Mouse (Mus musculus) limb, embryonic 12.5 days (tissue): ENCODE data around the gene Sema7a. TPM values are rescaled to one million over a fixed set of nuclear protein-coding genes. Genes with fewer than 3 reads are reported as not detected.
A peak's percentile ranks its signal among the peaks of the same experiment; 100 is the strongest.

Experiments
- ATAC-seq: fragments of 200-750 bp; cut with Nextera tagmentation; 2 replicates; pipeline ENCODE4 v1.8.0; 2017; ENCODE audit warnings: low read depth, moderate TSS enrichment; ENCODE audit not compliant: insufficient number of reproducible peaks, insufficient read depth, low FRiP score, low TSS enrichment
- H3K27ac ChIP-seq: fragments of 300-500 bp; sonication (generic); 2 replicates; pipeline ENCODE4 v1.5.1; 2016; ENCODE audit warnings: mild to moderate bottlenecking, moderate library complexity
- H3K27me3 ChIP-seq: fragments of 300-500 bp; sonication (generic); 2 replicates; pipeline ENCODE4 v1.6.1; 2016; ENCODE audit warnings: mild to moderate bottlenecking, moderate library complexity
- H3K36me3 ChIP-seq: fragments of 300-500 bp; sonication (generic); 2 replicates; pipeline ENCODE4 v1.6.1; 2016; ENCODE audit warnings: mild to moderate bottlenecking, moderate library complexity
- H3K4me1 ChIP-seq: fragments of 300-500 bp; sonication (generic); replicated peaks from 2 replicates; pipeline ENCODE4 v1.6.1; 2016
- H3K4me2 ChIP-seq: fragments of 300-500 bp; sonication (generic); 2 replicates; pipeline ENCODE4 v1.6.1; 2016; ENCODE audit warnings: mild to moderate bottlenecking, moderate library complexity
- H3K4me3 ChIP-seq: fragments of 300-500 bp; sonication (generic); replicated peaks from 2 replicates; pipeline ENCODE4 v1.5.1; 2016; ENCODE audit warnings: mild to moderate bottlenecking
- H3K9ac ChIP-seq: fragments of 300-500 bp; sonication (generic); replicated peaks from 2 replicates; pipeline ENCODE4 v1.6.1; 2016; ENCODE audit warnings: mild to moderate bottlenecking, moderate library complexity
- H3K9me3 ChIP-seq: fragments of 300-500 bp; sonication (generic); 2 replicates; pipeline ENCODE4 v1.6.1; 2016; ENCODE audit warnings: mild to moderate bottlenecking, moderate library complexity
- whole genome bisulfite sequencing: fragments of 180-500 bp; shearing (Covaris S2); methylation state at CpG from one replicate; pipeline ENCODE4 v1.1.7; 2016; 5-methylcytosine and 5-hydroxymethylcytosine counted together
- polyA plus RNA-seq: library from polyadenylated mRNA; unstranded; fragments of >200 nt; fragmentation: Nextera tagmentation; extraction: Ambion mirVana; gene quantifications from 2 replicates; pipeline ENCODE4 v1.2.1, GENCODE M21; 2016

Gene Sema7a
- polyA plus RNA-seq, 1 experiment from 2014 or later, result 0.99 TPM

- peak overlapping the region; percentile 63 for H3K9ac ChIP-seq
- peak overlapping the region; percentile 99 for H3K4me2 ChIP-seq
- peaks cover 21% of the 10 kb centered on the region for H3K4me1 ChIP-seq
- under 1% methylated on average over 43 of the region's 44 CpGs for WGBS
- H3K27me3 ChIP-seq, result peaks cover 78% of the 10 kb centered on the region
- H3K27ac ChIP-seq, result no peak overlapping the region
- peak overlapping the region; percentile 76 for H3K4me3 ChIP-seq
- peak; percentile 38 for ATAC-seq
- H3K9me3 ChIP-seq, result no peaks in the 10 kb centered on the region
- H3K36me3 ChIP-seq, result no peaks in the 10 kb centered on the region
Observed at GRCm38 (mm10) chr9:57940349-57940794, 460 bp downstream of the Sema7a start.

GRCm38 (mm10) chr9:57940861-57941638, 1.1 kb downstream of the Sema7a start:
- Histone ChIP-seq H3K9me3 (no peaks in the 10 kb centered on the region), H3K36me3 (no peaks in the 10 kb centered on the region), H3K27me3 (peaks cover 84% of the 10 kb centered on the region), H3K4me2 (peak overlapping the region; percentile 99), H3K4me1 (peaks cover 24% of the 10 kb centered on the region), H3K27ac (no peak overlapping the region), H3K9ac (peak overlapping the region; percentile 63), H3K4me3 (peak overlapping the region; percentile 76)
- WGBS, result 5% methylated on average over 28 of the region's 28 CpGs
- ATAC-seq, result no peak

GRCm38 (mm10) chr9:57942039-57942438, 2.1 kb downstream of the Sema7a start:
- no peaks in the 10 kb centered on the region for H3K9me3 ChIP-seq
- WGBS, result 61% methylated on average over 2 of the region's 2 CpGs
- peaks cover 83% of the 10 kb centered on the region for H3K27me3 ChIP-seq
- no peaks in the 10 kb centered on the region for H3K36me3 ChIP-seq
- ATAC-seq, result no peak
- H3K4me2 ChIP-seq, result no peak overlapping the region
- H3K9ac ChIP-seq, result no peak overlapping the region
- no peak overlapping the region for H3K27ac ChIP-seq
- no peak overlapping the region for H3K4me3 ChIP-seq
- peaks cover 24% of the 10 kb centered on the region for H3K4me1 ChIP-seq

GRCm38 (mm10) chr9:57943067-57943466, 3.2 kb downstream of the Sema7a start:
- Histone ChIP-seq H3K4me2 (no peak overlapping the region), H3K9me3 (no peaks in the 10 kb centered on the region), H3K4me1 (peaks cover 24% of the 10 kb centered on the region), H3K36me3 (no peaks in the 10 kb centered on the region), H3K27me3 (peaks cover 78% of the 10 kb centered on the region), H3K4me3 (no peak overlapping the region), H3K9ac (no peak overlapping the region), H3K27ac (no peak overlapping the region)
- 13% methylated on average over 2 of the region's 2 CpGs for WGBS
- no peak for ATAC-seq

GRCm38 (mm10) chr9:57944572-57944971, 4.7 kb downstream of the Sema7a start:
- Histone ChIP-seq H3K4me1 (peaks cover 30% of the 10 kb centered on the region), H3K4me3 (no peak overlapping the region), H3K9ac (no peak overlapping the region), H3K36me3 (no peaks in the 10 kb centered on the region), H3K27ac (no peak overlapping the region), H3K4me2 (no peak overlapping the region), H3K27me3 (peaks cover 68% of the 10 kb centered on the region), H3K9me3 (no peaks in the 10 kb centered on the region)
- WGBS, result 26% methylated on average over 5 of the region's 5 CpGs
- no peak for ATAC-seq

GRCm38 (mm10) chr9:57945771-57946616, 6.1 kb downstream of the Sema7a start:
- no peaks in the 10 kb centered on the region for H3K9me3 ChIP-seq
- no peak overlapping the region for H3K4me2 ChIP-seq
- H3K27ac ChIP-seq, result no peak overlapping the region
- ATAC-seq, result no peak
- no peak overlapping the region for H3K4me3 ChIP-seq
- no peak overlapping the region for H3K9ac ChIP-seq
- peaks cover 32% of the 10 kb centered on the region for H3K4me1 ChIP-seq
- 72% methylated on average over 8 of the region's 8 CpGs for WGBS
- peaks cover 60% of the 10 kb centered on the region for H3K27me3 ChIP-seq
- no peaks in the 10 kb centered on the region for H3K36me3 ChIP-seq

GRCm38 (mm10) chr9:57947381-57948030, 7.6 kb downstream of the Sema7a start:
- H3K4me1 ChIP-seq, result peaks cover 35% of the 10 kb centered on the region
- H3K27me3 ChIP-seq, result peaks cover 50% of the 10 kb centered on the region
- 49% methylated on average over 7 of the region's 7 CpGs for WGBS
- no peak overlapping the region for H3K4me3 ChIP-seq
- no peak overlapping the region for H3K4me2 ChIP-seq
- no peaks in the 10 kb centered on the region for H3K9me3 ChIP-seq
- H3K27ac ChIP-seq, result no peak overlapping the region
- H3K36me3 ChIP-seq, result no peaks in the 10 kb centered on the region
- no peak for ATAC-seq
- H3K9ac ChIP-seq, result no peak overlapping the region

- Histone ChIP-seq H3K27ac (no peak overlapping the region), H3K4me2 (no peak overlapping the region), H3K4me1 (peaks cover 35% of the 10 kb centered on the region), H3K9me3 (no peaks in the 10 kb centered on the region), H3K36me3 (no peaks in the 10 kb centered on the region), H3K4me3 (no peak overlapping the region), H3K9ac (no peak overlapping the region), H3K27me3 (peaks cover 42% of the 10 kb centered on the region)
- ATAC-seq, result no peak
- 70% methylated on average over 7 of the region's 7 CpGs for WGBS
Observed at GRCm38 (mm10) chr9:57948333-57948931, 8.5 kb downstream of the Sema7a start.

- Histone ChIP-seq H3K4me2 (no peak overlapping the region), H3K9ac (no peak overlapping the region), H3K4me1 (peaks cover 35% of the 10 kb centered on the region), H3K4me3 (no peak overlapping the region), H3K9me3 (no peaks in the 10 kb centered on the region), H3K27me3 (peaks cover 37% of the 10 kb centered on the region), H3K36me3 (no peaks in the 10 kb centered on the region), H3K27ac (no peak overlapping the region)
- WGBS, result 88% methylated on average over 8 of the region's 8 CpGs
- ATAC-seq, result no peak
Observed at GRCm38 (mm10) chr9:57949102-57949704, 9.3 kb downstream of the Sema7a start.

- peaks cover 32% of the 10 kb centered on the region for H3K4me1 ChIP-seq
- no peak overlapping the region for H3K9ac ChIP-seq
- no peak overlapping the region for H3K4me3 ChIP-seq
- no peak overlapping the region for H3K4me2 ChIP-seq
- no peaks in the 10 kb centered on the region for H3K36me3 ChIP-seq
- peaks cover 31% of the 10 kb centered on the region for H3K27me3 ChIP-seq
- H3K27ac ChIP-seq, result no peak overlapping the region
- no peak for ATAC-seq
- H3K9me3 ChIP-seq, result no peaks in the 10 kb centered on the region
- WGBS, result 42% methylated on average over 8 of the region's 8 CpGs
Observed at GRCm38 (mm10) chr9:57949879-57950278, 10.0 kb downstream of the Sema7a start.
